Mouse (Mus musculus): Measurements from ENCODE around the gene Ccnt2.

GRCm38 (mm10) chr1:127836619-127837018 is 62.7 kb downstream of the Ccnt2 start:
- TF ChIP-seq CTCF (IDR thresholded peaks at IDR 0.05; ENCODE audit: low read depth) (no peak), EP300 (IDR thresholded peaks at IDR 0.05; ENCODE audit: low read depth) (no peak)

Data from liver, postnatal 0 days (tissue).